Comparison of ENCODE assay signal across 11 mouse cellular contexts in the genomic region with DNA sequence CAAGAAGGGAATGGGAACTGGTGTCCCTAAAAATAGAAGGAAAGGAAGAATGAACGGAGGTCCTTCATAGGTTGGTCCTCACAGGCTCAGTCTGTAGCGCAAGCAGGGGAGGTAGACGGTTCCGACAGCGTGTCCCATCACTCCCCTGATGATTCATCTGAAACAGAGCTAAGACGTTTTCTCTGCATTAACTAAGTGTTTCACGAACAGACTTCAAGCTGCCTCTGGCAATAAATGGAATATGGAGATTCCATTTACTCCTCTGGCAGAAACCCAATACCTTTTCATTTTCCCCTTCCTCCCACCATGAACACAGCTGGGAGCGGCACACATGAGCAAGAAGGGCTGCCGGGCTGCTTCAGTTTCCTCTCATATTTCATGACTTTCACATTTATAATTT.
DNase-seq lines count a peak whose midpoint lies in the region; ATAC-seq and TF ChIP-seq lines count a peak whose summit lies in the region.
"Had no signal": no experiment of that assay in that cellular context is flagged by ENCODE, and none has a peak within 500 bp of the region (broad histone marks: within the 10 kb centered on the region; RNA-seq: fewer than 3 reads in every experiment).

No protein-coding gene starts in this region.

- no peaks in the 10 kb centered on the region for H3K27me3 ChIP-seq in heart, postnatal 0 days (ENCODE audit: control insufficient read depth, insufficient read depth, low read length)
- no peaks in the 10 kb centered on the region for H3K27me3 ChIP-seq in embryonic facial prominence, embryonic 12.5 days
- H3K27me3 ChIP-seq in limb, embryonic 13.5 days, result no peaks in the 10 kb centered on the region
- H3K27me3 ChIP-seq in liver, embryonic 11.5 days (replicated peaks; ENCODE audit: control insufficient read depth, insufficient read depth, low read length), result no peaks in the 10 kb centered on the region

- no peak for TF ChIP-seq EP300 in heart, postnatal 0 days (IDR thresholded peaks at IDR 0.05; ENCODE audit: low read depth)

- no peaks in the 10 kb centered on the region for H3K9me3 ChIP-seq in heart, postnatal 0 days (replicated peaks; ENCODE audit: control insufficient read depth, low read length)
- no peaks in the 10 kb centered on the region for H3K9me3 ChIP-seq in embryonic facial prominence, embryonic 12.5 days
- H3K9me3 ChIP-seq in limb, embryonic 13.5 days, result no peaks in the 10 kb centered on the region
- no peaks in the 10 kb centered on the region for H3K9me3 ChIP-seq in liver, embryonic 11.5 days (ENCODE audit: control insufficient read depth, low read length)

- H3K36me3 ChIP-seq in heart, postnatal 0 days (replicated peaks; ENCODE audit: control insufficient read depth, insufficient read depth, low read length), result no peaks in the 10 kb centered on the region
- no peaks in the 10 kb centered on the region for H3K36me3 ChIP-seq in embryonic facial prominence, embryonic 12.5 days
- H3K36me3 ChIP-seq in limb, embryonic 13.5 days, result no peaks in the 10 kb centered on the region
- no peaks in the 10 kb centered on the region for H3K36me3 ChIP-seq in liver, embryonic 11.5 days (ENCODE audit: control insufficient read depth, insufficient read depth, low read length)

- 56% methylated on average over 9 of the region's 9 CpGs for WGBS in heart, postnatal 0 days
- 25% methylated on average over 9 of the region's 9 CpGs for WGBS in embryonic facial prominence, embryonic 12.5 days
- 18% methylated on average over 9 of the region's 9 CpGs for WGBS in limb, embryonic 13.5 days
- WGBS in liver, embryonic 11.5 days, result 71% methylated on average over 9 of the region's 9 CpGs

- no peak overlapping the region for H3K4me3 ChIP-seq in heart, postnatal 0 days (ENCODE audit: low read depth, low read length)
- H3K4me3 ChIP-seq in embryonic facial prominence, embryonic 12.5 days, result no peak overlapping the region
- peak overlapping the region; percentile 11; the same call in 1 of the 2 replicates for H3K4me3 ChIP-seq in limb, embryonic 13.5 days
- H3K4me3 ChIP-seq in liver, embryonic 11.5 days (ENCODE audit: low read depth, low read length), result no peak overlapping the region

- peak overlapping the region; percentile 30 for H3K4me2 ChIP-seq in heart, postnatal 0 days (ENCODE audit: low read depth, low read length)
- peak overlapping the region; percentile 35; the same call in 1 of the 2 replicates for H3K4me2 ChIP-seq in embryonic facial prominence, embryonic 12.5 days (replicated peaks)
- H3K4me2 ChIP-seq in limb, embryonic 13.5 days (replicated peaks), result peak overlapping the region; percentile 51
- no peak overlapping the region for H3K4me2 ChIP-seq in liver, embryonic 11.5 days

- no peak for TF ChIP-seq CTCF in heart, postnatal 0 days (IDR thresholded peaks at IDR 0.05; ENCODE audit: low read depth)

- no peak for ATAC-seq in heart, postnatal 0 days (ENCODE audit: insufficient read depth, low read depth)
- ATAC-seq in embryonic facial prominence, embryonic 12.5 days (ENCODE audit: insufficient number of reproducible peaks, insufficient read depth, low FRiP score, low TSS enrichment), result no peak
- ATAC-seq in limb, embryonic 13.5 days (ENCODE audit: low FRiP score, low read depth), result peak; percentile 51; the same call in 1 of the 2 replicates
- ATAC-seq in liver, embryonic 11.5 days (replicated peaks; ENCODE audit: low FRiP score), result no peak

- 0 out of 2 replicates have a peak, but pooled peaks cover 10% of the 10 kb centered on the region for H3K4me1 ChIP-seq in heart, postnatal 0 days (ENCODE audit: control insufficient read depth, insufficient read depth)
- H3K4me1 ChIP-seq in embryonic facial prominence, embryonic 12.5 days, result peaks cover 19% of the 10 kb centered on the region
- peaks cover 27% of the 10 kb centered on the region for H3K4me1 ChIP-seq in limb, embryonic 13.5 days
- no peaks in the 10 kb centered on the region for H3K4me1 ChIP-seq in liver, embryonic 11.5 days (replicated peaks; ENCODE audit: control insufficient read depth, insufficient read depth, low read length)

- no peak overlapping the region for H3K9ac ChIP-seq in heart, postnatal 0 days (replicated peaks; ENCODE audit: low read depth, low read length)
- no peak overlapping the region for H3K9ac ChIP-seq in embryonic facial prominence, embryonic 12.5 days
- no peak overlapping the region for H3K9ac ChIP-seq in limb, embryonic 13.5 days
- H3K9ac ChIP-seq in liver, embryonic 11.5 days (ENCODE audit: low read depth, low read length), result no peak overlapping the region

- no peak for DNase-seq in heart, postnatal 0 days (ENCODE audit: low spot score)
- no peak for DNase-seq in heart, adult 9 months (ENCODE audit: low spot score in 2 of 2)
- DNase-seq in 3T3-L1 (ENCODE audit: low read depth, low spot score), result peak; percentile 30
- no peak for DNase-seq in layer of hippocampus, postnatal 36 days
- no peak for DNase-seq in liver, embryonic 11.5 days (ENCODE audit: low spot score)
- no peak for DNase-seq in spleen, postnatal 4 days (ENCODE audit: low spot score in 2 of 2)
- DNase-seq: adrenal gland, adult 2 months; thymus, postnatal 4 days had no signal

- no peak overlapping the region for H3K27ac ChIP-seq in heart, postnatal 0 days (ENCODE audit: low read depth)
- no peak overlapping the region for H3K27ac ChIP-seq in embryonic facial prominence, embryonic 12.5 days
- H3K27ac ChIP-seq in limb, embryonic 13.5 days, result 0 out of 2 replicates have a peak overlapping the region, but pooled peaks have one; percentile 16
- no peak overlapping the region for H3K27ac ChIP-seq in liver, embryonic 11.5 days (ENCODE audit: low read depth, low read length)
- H3K27ac ChIP-seq: macrophage had no signal
